Mouse (Mus musculus): ENCODE data around the gene Mrtfb. TPM values are rescaled to one million over a fixed set of nuclear protein-coding genes. Genes with fewer than 3 reads are reported as not detected.

Gene Mrtfb
- polyA plus RNA-seq, 1 experiment from 2014 or later = 12.9 TPM

DNA sequence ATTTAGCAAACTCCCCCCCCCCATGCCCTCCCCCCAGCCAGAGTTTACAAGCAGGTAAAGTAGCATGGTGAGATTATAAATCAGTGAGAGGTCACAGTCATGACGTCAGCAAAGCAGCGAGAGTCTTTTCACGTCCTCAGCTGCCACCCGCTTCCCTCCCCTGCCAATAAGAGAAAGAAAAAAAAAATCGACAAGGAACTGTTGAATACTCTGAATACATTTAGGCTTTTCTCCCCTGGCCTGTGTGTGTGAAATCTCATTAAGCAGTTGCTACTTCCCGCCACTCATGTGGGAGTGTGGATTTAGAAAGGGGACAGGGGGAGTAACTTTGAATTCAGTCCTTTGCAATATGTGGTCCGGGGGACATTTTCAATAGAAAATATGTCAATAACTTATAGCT is 194.6 kb downstream of the Mrtfb start:
- H3K4me3 ChIP-seq (ENCODE audit: low read depth, low read length) = no peak overlapping the region
- no peak for ATAC-seq
- no peaks in the 10 kb centered on the region for H3K9me3 ChIP-seq (replicated peaks; ENCODE audit: control insufficient read depth, low read length, poor library complexity, severe bottlenecking)
- no peak overlapping the region for H3K4me2 ChIP-seq (ENCODE audit: low read length)
- peaks cover 3% of the 10 kb centered on the region; the same call in 1 of the 2 replicates for H3K27me3 ChIP-seq (ENCODE audit: control insufficient read depth, insufficient read depth, low read depth, low read length)
- H3K4me1 ChIP-seq (ENCODE audit: control insufficient read depth, insufficient read depth, low read length) = peaks cover 15% of the 10 kb centered on the region
- no peaks in the 10 kb centered on the region for H3K36me3 ChIP-seq (ENCODE audit: control insufficient read depth, insufficient read depth, low read length)
- H3K9ac ChIP-seq (ENCODE audit: low read depth, low read length) = no peak overlapping the region
- 11% methylated on average over 7 of the region's 7 CpGs for WGBS
- no peak overlapping the region for H3K27ac ChIP-seq (ENCODE audit: low read length)

DNA sequence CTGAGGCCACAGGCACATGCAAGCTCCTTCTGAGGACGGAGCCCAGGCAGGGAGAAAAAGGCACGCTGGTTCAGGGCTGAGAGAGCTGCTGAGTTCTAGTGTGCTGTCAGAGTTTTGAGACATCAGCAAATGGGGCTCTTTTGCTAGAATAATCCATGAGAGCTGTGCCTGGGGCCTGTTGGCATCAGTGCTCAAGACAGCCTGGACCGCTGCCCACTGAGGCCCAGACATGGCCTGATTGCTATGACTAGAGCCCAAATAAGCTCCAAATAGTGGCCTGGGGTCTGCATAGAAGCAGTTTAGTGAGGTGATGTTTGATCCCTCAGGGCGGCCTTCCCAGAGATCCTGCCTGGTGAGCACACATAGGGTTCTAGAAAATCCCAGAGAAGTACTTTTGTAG is 195.7 kb downstream of the Mrtfb start:
- H3K4me1 ChIP-seq (ENCODE audit: control insufficient read depth, insufficient read depth, low read length) = peaks cover 7% of the 10 kb centered on the region
- ATAC-seq = no peak

GRCm38 (mm10) chr16:13452661-13453060 is 196.4 kb downstream of the Mrtfb start:
- peaks cover 7% of the 10 kb centered on the region for H3K4me1 ChIP-seq (ENCODE audit: control insufficient read depth, insufficient read depth, low read length)
- no peak overlapping the region for H3K9ac ChIP-seq (ENCODE audit: low read depth, low read length)
- H3K27ac ChIP-seq (ENCODE audit: low read length) = no peak overlapping the region
- peaks cover 3% of the 10 kb centered on the region; the same call in 1 of the 2 replicates for H3K27me3 ChIP-seq (ENCODE audit: control insufficient read depth, insufficient read depth, low read depth, low read length)
- ATAC-seq = no peak
- no peak overlapping the region for H3K4me2 ChIP-seq (ENCODE audit: low read length)
- H3K36me3 ChIP-seq (ENCODE audit: control insufficient read depth, insufficient read depth, low read length) = no peaks in the 10 kb centered on the region
- 84% methylated on average over 7 of the region's 7 CpGs for WGBS
- no peaks in the 10 kb centered on the region for H3K9me3 ChIP-seq (replicated peaks; ENCODE audit: control insufficient read depth, low read length, poor library complexity, severe bottlenecking)
- H3K4me3 ChIP-seq (ENCODE audit: low read depth, low read length) = no peak overlapping the region

More for the DNA sequence above, 195.7 kb downstream of the Mrtfb start:
- 82% methylated on average over 4 of the region's 4 CpGs for WGBS
- no peak overlapping the region for H3K27ac ChIP-seq (ENCODE audit: low read length)
- H3K9me3 ChIP-seq (replicated peaks; ENCODE audit: control insufficient read depth, low read length, poor library complexity, severe bottlenecking) = no peaks in the 10 kb centered on the region
- no peaks in the 10 kb centered on the region for H3K36me3 ChIP-seq (ENCODE audit: control insufficient read depth, insufficient read depth, low read length)
- H3K4me2 ChIP-seq (ENCODE audit: low read length) = no peak overlapping the region
- H3K27me3 ChIP-seq (ENCODE audit: control insufficient read depth, insufficient read depth, low read depth, low read length) = peaks cover 3% of the 10 kb centered on the region; the same call in 1 of the 2 replicates
- no peak overlapping the region for H3K9ac ChIP-seq (ENCODE audit: low read depth, low read length)
- no peak overlapping the region for H3K4me3 ChIP-seq (ENCODE audit: low read depth, low read length)

DNA sequence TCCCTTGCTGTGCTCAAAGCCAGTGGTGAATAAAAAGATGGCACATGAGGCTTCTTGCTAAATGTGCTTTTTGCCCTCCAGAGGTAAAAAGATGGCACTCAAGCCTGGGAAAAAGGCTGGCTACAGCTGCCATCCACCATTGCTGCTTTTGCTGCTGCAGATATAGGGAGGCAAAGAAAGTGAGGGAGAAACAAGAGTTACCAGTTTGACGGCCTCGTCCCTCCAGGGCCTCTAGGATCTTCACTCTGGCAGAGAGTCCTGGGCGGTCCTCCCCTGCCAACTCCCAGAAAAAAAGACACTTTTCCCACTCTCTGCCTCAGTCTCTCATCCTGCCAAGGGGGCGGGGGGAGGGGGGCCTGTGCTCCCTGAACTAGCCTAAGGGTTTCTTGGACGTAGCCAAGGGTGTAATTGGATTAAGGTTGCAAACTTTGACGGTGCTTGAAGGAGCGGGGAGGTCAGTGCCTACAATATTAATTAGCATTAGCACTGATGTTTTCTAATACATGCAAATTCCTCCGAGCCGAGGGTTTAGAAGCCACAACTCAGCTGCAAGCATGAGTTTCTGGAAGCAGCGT is 197.8 kb downstream of the Mrtfb start:
- no peak for ATAC-seq
- no peak overlapping the region for H3K9ac ChIP-seq (ENCODE audit: low read depth, low read length)
- no peaks in the 10 kb centered on the region for H3K9me3 ChIP-seq (replicated peaks; ENCODE audit: control insufficient read depth, low read length, poor library complexity, severe bottlenecking)
- H3K4me1 ChIP-seq (ENCODE audit: control insufficient read depth, insufficient read depth, low read length) = peaks cover 4% of the 10 kb centered on the region
- H3K27me3 ChIP-seq (ENCODE audit: control insufficient read depth, insufficient read depth, low read depth, low read length) = 0 out of 2 replicates have a peak, but pooled peaks cover 3% of the 10 kb centered on the region
- no peaks in the 10 kb centered on the region for H3K36me3 ChIP-seq (ENCODE audit: control insufficient read depth, insufficient read depth, low read length)
- no peak overlapping the region for H3K27ac ChIP-seq (ENCODE audit: low read length)
- 6% methylated on average over 10 of the region's 10 CpGs for WGBS
- no peak overlapping the region for H3K4me2 ChIP-seq (ENCODE audit: low read length)
- H3K4me3 ChIP-seq (ENCODE audit: low read depth, low read length) = no peak overlapping the region

DNA sequence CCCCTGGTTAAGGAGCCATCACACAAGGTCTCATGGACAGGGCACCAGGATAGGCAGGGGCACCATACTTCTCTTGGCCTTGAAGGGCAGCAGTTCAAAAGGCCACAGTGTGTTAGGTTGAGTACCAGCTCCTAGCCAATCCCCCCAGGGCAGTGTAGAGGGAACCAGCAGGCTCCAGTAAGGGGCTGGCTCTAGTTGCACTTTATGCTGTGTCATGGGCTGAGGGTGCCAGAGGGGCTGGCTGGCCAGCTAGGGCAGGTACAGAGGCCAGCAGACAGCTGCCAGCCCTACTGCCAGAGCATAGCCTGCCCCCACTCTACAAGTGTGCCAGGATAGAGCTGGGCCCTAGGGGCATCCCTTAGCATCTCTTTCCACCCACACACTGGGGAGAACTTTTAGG is 199.3 kb downstream of the Mrtfb start:
- no peaks in the 10 kb centered on the region for H3K36me3 ChIP-seq (ENCODE audit: control insufficient read depth, insufficient read depth, low read length)
- H3K27ac ChIP-seq (ENCODE audit: low read length) = no peak overlapping the region
- no peak for ATAC-seq
- H3K9me3 ChIP-seq (replicated peaks; ENCODE audit: control insufficient read depth, low read length, poor library complexity, severe bottlenecking) = no peaks in the 10 kb centered on the region
- H3K27me3 ChIP-seq (ENCODE audit: control insufficient read depth, insufficient read depth, low read depth, low read length) = no peaks in the 10 kb centered on the region
- H3K4me2 ChIP-seq (ENCODE audit: low read length) = no peak overlapping the region
- peaks cover 4% of the 10 kb centered on the region for H3K4me1 ChIP-seq (ENCODE audit: control insufficient read depth, insufficient read depth, low read length)
- no peak overlapping the region for H3K9ac ChIP-seq (ENCODE audit: low read depth, low read length)
- H3K4me3 ChIP-seq (ENCODE audit: low read depth, low read length) = no peak overlapping the region

DNA sequence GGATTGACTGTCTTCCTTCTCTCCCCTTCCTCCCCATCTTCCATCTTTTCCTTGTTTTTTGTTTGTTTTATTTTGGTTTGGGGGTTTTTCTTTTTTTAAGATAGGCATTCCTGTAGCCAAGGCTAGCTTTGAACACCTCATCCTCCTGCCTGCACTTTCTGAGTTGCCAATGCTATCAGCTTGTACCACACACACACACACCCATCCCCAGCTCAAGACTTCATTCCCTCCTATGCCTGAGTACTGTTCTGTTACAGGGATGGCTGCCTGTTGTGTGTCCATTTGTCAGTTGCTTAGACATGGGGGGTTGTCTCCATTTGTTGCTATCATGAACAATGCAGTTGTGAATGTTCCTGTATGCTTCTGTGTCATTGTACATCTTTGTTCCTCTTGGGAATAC is 202.3 kb downstream of the Mrtfb start:
- no peak overlapping the region for H3K4me3 ChIP-seq (ENCODE audit: low read depth, low read length)
- H3K27me3 ChIP-seq (ENCODE audit: control insufficient read depth, insufficient read depth, low read depth, low read length) = no peaks in the 10 kb centered on the region
- peaks cover 4% of the 10 kb centered on the region for H3K4me1 ChIP-seq (ENCODE audit: control insufficient read depth, insufficient read depth, low read length)
- no peak overlapping the region for H3K27ac ChIP-seq (ENCODE audit: low read length)
- ATAC-seq = no peak
- H3K9ac ChIP-seq (ENCODE audit: low read depth, low read length) = no peak overlapping the region
- no peak overlapping the region for H3K4me2 ChIP-seq (ENCODE audit: low read length)
- H3K9me3 ChIP-seq (replicated peaks; ENCODE audit: control insufficient read depth, low read length, poor library complexity, severe bottlenecking) = no peaks in the 10 kb centered on the region
- H3K36me3 ChIP-seq (ENCODE audit: control insufficient read depth, insufficient read depth, low read length) = no peaks in the 10 kb centered on the region

- Histone ChIP-seq H3K4me2 (ENCODE audit: low read length) (no peak overlapping the region), H3K27ac (ENCODE audit: low read length) (no peak overlapping the region), H3K4me1 (ENCODE audit: control insufficient read depth, insufficient read depth, low read length) (no peaks in the 10 kb centered on the region), H3K9me3 (replicated peaks; ENCODE audit: control insufficient read depth, low read length, poor library complexity, severe bottlenecking) (no peaks in the 10 kb centered on the region), H3K9ac (ENCODE audit: low read depth, low read length) (no peak overlapping the region), H3K4me3 (ENCODE audit: low read depth, low read length) (no peak overlapping the region), H3K27me3 (ENCODE audit: control insufficient read depth, insufficient read depth, low read depth, low read length) (no peaks in the 10 kb centered on the region), H3K36me3 (ENCODE audit: control insufficient read depth, insufficient read depth, low read length) (no peaks in the 10 kb centered on the region)
- WGBS = 50% methylated on average over 1 of the region's 1 CpGs
- no peak for ATAC-seq
These were observed 203.8 kb downstream of the Mrtfb start for GRCm38 (mm10) chr16:13460071-13460470.

GRCm38 (mm10) chr16:13460777-13461408 is 204.6 kb downstream of the Mrtfb start:
- no peak overlapping the region for H3K4me3 ChIP-seq (ENCODE audit: low read depth, low read length)
- H3K4me2 ChIP-seq (ENCODE audit: low read length) = no peak overlapping the region
- ATAC-seq = no peak
- H3K27me3 ChIP-seq (ENCODE audit: control insufficient read depth, insufficient read depth, low read depth, low read length) = no peaks in the 10 kb centered on the region
- no peak overlapping the region for H3K27ac ChIP-seq (ENCODE audit: low read length)
- no peaks in the 10 kb centered on the region for H3K4me1 ChIP-seq (ENCODE audit: control insufficient read depth, insufficient read depth, low read length)
- 83% methylated on average over 3 of the region's 3 CpGs for WGBS
- H3K36me3 ChIP-seq (ENCODE audit: control insufficient read depth, insufficient read depth, low read length) = no peaks in the 10 kb centered on the region
- no peak overlapping the region for H3K9ac ChIP-seq (ENCODE audit: low read depth, low read length)
- no peaks in the 10 kb centered on the region for H3K9me3 ChIP-seq (replicated peaks; ENCODE audit: control insufficient read depth, low read length, poor library complexity, severe bottlenecking)

GRCm38 (mm10) chr16:13464662-13465061 is 208.4 kb downstream of the Mrtfb start:
- no peak overlapping the region for H3K9ac ChIP-seq (ENCODE audit: low read depth, low read length)
- H3K4me1 ChIP-seq (ENCODE audit: control insufficient read depth, insufficient read depth, low read length) = no peaks in the 10 kb centered on the region
- H3K36me3 ChIP-seq (ENCODE audit: control insufficient read depth, insufficient read depth, low read length) = no peaks in the 10 kb centered on the region
- no peak for ATAC-seq
- no peak overlapping the region for H3K4me3 ChIP-seq (ENCODE audit: low read depth, low read length)
- no peaks in the 10 kb centered on the region for H3K9me3 ChIP-seq (replicated peaks; ENCODE audit: control insufficient read depth, low read length, poor library complexity, severe bottlenecking)
- no peak overlapping the region for H3K27ac ChIP-seq (ENCODE audit: low read length)
- 82% methylated on average over 5 of the region's 5 CpGs for whole genome bisulfite sequencing
- H3K4me2 ChIP-seq (ENCODE audit: low read length) = no peak overlapping the region
- no peaks in the 10 kb centered on the region for H3K27me3 ChIP-seq (ENCODE audit: control insufficient read depth, insufficient read depth, low read depth, low read length)
